ENCODE assay signal across 13 mouse cellular contexts in genomic region chrX:20931963-20932362, GRCm38 (mm10). TPM values are rescaled to one million over a fixed set of nuclear protein-coding genes. Genes with fewer than 3 reads are reported as not detected.
A peak's percentile ranks its signal among the peaks of the same experiment; 100 is the strongest.
DNase-seq lines count a peak whose midpoint lies in the region; ATAC-seq and TF ChIP-seq lines count a peak whose summit lies in the region.
"Had no signal": no experiment of that assay in that cellular context is flagged by ENCODE, and none has a peak within 500 bp of the region (broad histone marks: within the 10 kb centered on the region; RNA-seq: fewer than 3 reads in every experiment).

No protein-coding gene starts in this region.

- TF ChIP-seq EP300 in lung, postnatal 0 days (IDR thresholded peaks at IDR 0.05), result no peak

- H3K4me3 ChIP-seq in lung, postnatal 0 days (ENCODE audit: low read depth, low read length), result no peak overlapping the region
- H3K4me3 ChIP-seq in intestine, postnatal 0 days (ENCODE audit: low read depth, low read length), result no peak overlapping the region
- H3K4me3 ChIP-seq: lung, embryonic 15.5 days had no signal

- no peak for TF ChIP-seq CTCF in lung, postnatal 0 days (IDR thresholded peaks at IDR 0.05)
- TF ChIP-seq CTCF in intestine, postnatal 0 days (IDR thresholded peaks at IDR 0.05; ENCODE audit: low read depth), result no peak

- peak; percentile 30 to 51 for DNase-seq in heart, adult 18-20 months
- DNase-seq in heart, postnatal 4 days, result no peak
- peak; percentile 29 for DNase-seq in lung, postnatal 0 days (ENCODE audit: low spot score)
- no peak for DNase-seq in lung, postnatal 10 days
- DNase-seq in lung, postnatal 4 days, result peak; percentile 27 to 43
- DNase-seq in spleen, postnatal 4 days (ENCODE audit: low spot score in 2 of 2), result peak; percentile 50 to 69
- DNase-seq in right cerebral cortex, postnatal 10 days (ENCODE audit: low spot score in 2 of 2), result no peak
- DNase-seq: adrenal gland, postnatal 25 days; cerebellum, adult 11 months; thymus, postnatal 36 days had no signal

- no peaks in the 10 kb centered on the region for H3K9me3 ChIP-seq in lung, postnatal 0 days (ENCODE audit: low read length)
- no peaks in the 10 kb centered on the region for H3K9me3 ChIP-seq in intestine, postnatal 0 days (ENCODE audit: control insufficient read depth)
- H3K9me3 ChIP-seq: lung, embryonic 15.5 days had no signal

- ATAC-seq in lung, postnatal 0 days, result no peak
- ATAC-seq in intestine, postnatal 0 days, result no peak

- no peaks in the 10 kb centered on the region for H3K36me3 ChIP-seq in lung, postnatal 0 days (ENCODE audit: insufficient read depth, low read length)
- peaks cover 11% of the 10 kb centered on the region; the same call in 1 of the 2 replicates for H3K36me3 ChIP-seq in intestine, postnatal 0 days (ENCODE audit: control insufficient read depth, insufficient read depth)
- H3K36me3 ChIP-seq: lung, embryonic 15.5 days had no signal

- H3K4me1 ChIP-seq in lung, postnatal 0 days (ENCODE audit: insufficient read depth, low read depth, low read length), result no peaks in the 10 kb centered on the region
- no peaks in the 10 kb centered on the region for H3K4me1 ChIP-seq in intestine, postnatal 0 days (replicated peaks; ENCODE audit: control insufficient read depth, insufficient read depth, low read length)
- H3K4me1 ChIP-seq: lung, embryonic 15.5 days had no signal

- no peak overlapping the region for H3K27ac ChIP-seq in lung, postnatal 0 days (ENCODE audit: low read length)
- no peak overlapping the region for H3K27ac ChIP-seq in intestine, postnatal 0 days (ENCODE audit: low read depth, low read length)
- H3K27ac ChIP-seq: lung, embryonic 15.5 days had no signal

- H3K27me3 ChIP-seq in lung, postnatal 0 days (replicated peaks; ENCODE audit: insufficient read depth, low read length), result no peaks in the 10 kb centered on the region
- no peaks in the 10 kb centered on the region for H3K27me3 ChIP-seq in intestine, postnatal 0 days (replicated peaks; ENCODE audit: control insufficient read depth, insufficient read depth, low read length)
- H3K27me3 ChIP-seq: lung, embryonic 15.5 days had no signal

- H3K9ac ChIP-seq in lung, postnatal 0 days (replicated peaks; ENCODE audit: low read depth), result no peak overlapping the region
- H3K9ac ChIP-seq in intestine, postnatal 0 days (ENCODE audit: low read depth, low read length), result no peak overlapping the region
- H3K9ac ChIP-seq: lung, embryonic 15.5 days had no signal

- H3K4me2 ChIP-seq in lung, postnatal 0 days (replicated peaks; ENCODE audit: low read depth, low read length), result no peak overlapping the region
- no peak overlapping the region for H3K4me2 ChIP-seq in intestine, postnatal 0 days (replicated peaks; ENCODE audit: low read depth)
- H3K4me2 ChIP-seq: lung, embryonic 15.5 days had no signal

- WGBS in lung, postnatal 0 days, result 86% methylated on average over 1 of the region's 1 CpGs
- WGBS in intestine, postnatal 0 days, result 77% methylated on average over 1 of the region's 1 CpGs

RNA-seq across cellular contexts. Expression of gene Cfp, which starts 0.6 kb away (rescaled TPM):
- 10 to 100 TPM in 1 of 2 experiments, 1 to 10 TPM in 1; 8.0 to 11.8 TPM for total RNA-seq in heart, adult 18-20 months (2021)
- 1 to 10 TPM; 3.4 to 4.5 TPM for total RNA-seq in heart, postnatal 4 days (2021)
- 11.3 and 14.3 TPM in 2 replicates for polyA plus RNA-seq in lung, postnatal 0 days (2015; fragmentation: Nextera tagmentation; extraction: Ambion mirVana)
- 3.5 and 4.2 TPM in 2 replicates for polyA plus RNA-seq in intestine, postnatal 0 days (2015; fragmentation: Nextera tagmentation; extraction: Ambion mirVana)

RNA-seq across cellular contexts. Expression of gene Syn1, which starts 11.2 kb away (rescaled TPM):
- under 1 TPM; 0.10 to 0.21 TPM for total RNA-seq in heart, adult 18-20 months (2021)
- total RNA-seq in heart, postnatal 4 days (2021), result under 1 TPM; 0.29 to 0.41 TPM
- 0.05 TPM in 1 of 2 replicates, not detected in the other for polyA plus RNA-seq in lung, postnatal 0 days (2015; fragmentation: Nextera tagmentation; extraction: Ambion mirVana)
- polyA plus RNA-seq in intestine, postnatal 0 days (2015; fragmentation: Nextera tagmentation; extraction: Ambion mirVana), result 1.8 and 2.1 TPM in 2 replicates
- polyA plus RNA-seq: heart, postnatal 0 days had no signal

RNA-seq across cellular contexts. Expression of gene Elk1, which starts 18.4 kb away (rescaled TPM):
- total RNA-seq in heart, adult 18-20 months (2021), result 1 to 10 TPM; 7.4 to 7.5 TPM
- 10 to 100 TPM; 13.5 to 14.4 TPM for total RNA-seq in heart, postnatal 4 days (2021)
- 5.2 and 5.7 TPM in 2 replicates for polyA plus RNA-seq in lung, postnatal 0 days (2015; fragmentation: Nextera tagmentation; extraction: Ambion mirVana)
- polyA plus RNA-seq in intestine, postnatal 0 days (2015; fragmentation: Nextera tagmentation; extraction: Ambion mirVana), result 3.7 and 4.1 TPM in 2 replicates

RNA-seq across cellular contexts. Expression of gene Uxt, which starts 29.9 kb away (rescaled TPM):
- 10 to 100 TPM; 34.8 to 40.8 TPM for total RNA-seq in heart, adult 18-20 months (2021)
- total RNA-seq in heart, postnatal 4 days (2021), result 10 to 100 TPM; 37.0 to 41.9 TPM
- 55.8 and 69.5 TPM in 2 replicates for polyA plus RNA-seq in lung, postnatal 0 days (2015; fragmentation: Nextera tagmentation; extraction: Ambion mirVana)
- 76.8 and 78.7 TPM in 2 replicates for polyA plus RNA-seq in intestine, postnatal 0 days (2015; fragmentation: Nextera tagmentation; extraction: Ambion mirVana)

Comparison
In these comparisons a context has a peak if more than half of its experiments do, and no peak if none do; other contexts are left out.
1. DNase-seq: peak in heart, adult 18-20 months (2 of 2), lung, postnatal 0 days (single experiment), lung, postnatal 4 days (2 of 2) and spleen, postnatal 4 days (2 of 2); none in heart, postnatal 4 days (single experiment), lung, postnatal 10 days (single experiment) and right cerebral cortex, postnatal 10 days (0 of 2).